Mouse (Mus musculus): ENCODE results near the gene Snx29.

GRCm38 (mm10) chr16:11429784-11430183 lies 107.1 kb downstream of the Snx29 start:
- TF ChIP-seq MAX (IDR thresholded peaks at IDR 0.05; ENCODE audit: low read length): no peak
- no peak for TF ChIP-seq MYC (IDR thresholded peaks at IDR 0.05; ENCODE audit: low read depth, low read length)
- no peak for TF ChIP-seq BHLHE40 (IDR thresholded peaks at IDR 0.05; ENCODE audit: low read depth, low read length)

Measured in CH12.LX (cell line).